Mouse (Mus musculus): ENCODE measurements around the gene Oas1h. TPM values are rescaled to one million over a fixed set of nuclear protein-coding genes. Genes with fewer than 3 reads are reported as not detected.
"Not testable (repeated sequence)": the region's sequence is repeated elsewhere in the genome, so short reads cannot be mapped to it uniquely, and the experiment has no call there.

Oas1h gene
- polyA plus RNA-seq, 1 experiment: not detected

- no peak for TF ChIP-seq POLR2A (IDR thresholded peaks at IDR 0.05; ENCODE audit: borderline replicate concordance, extremely low read depth, low read depth, low read length)
- no peak for TF ChIP-seq CTCF (IDR thresholded peaks at IDR 0.05; ENCODE audit: insufficient read depth, low read length)
- H3K4me3 ChIP-seq (replicated peaks; ENCODE audit: extremely low read depth, low read depth, low read length): no peak overlapping the region
- no peaks in the 10 kb centered on the region for H3K4me1 ChIP-seq (ENCODE audit: control insufficient read depth, insufficient read depth, low read length)
- no peak for DNase-seq
Measured at GRCm38 (mm10) chr5:120898726-120899125, 37.5 kb downstream of the Oas1h start.

DNA sequence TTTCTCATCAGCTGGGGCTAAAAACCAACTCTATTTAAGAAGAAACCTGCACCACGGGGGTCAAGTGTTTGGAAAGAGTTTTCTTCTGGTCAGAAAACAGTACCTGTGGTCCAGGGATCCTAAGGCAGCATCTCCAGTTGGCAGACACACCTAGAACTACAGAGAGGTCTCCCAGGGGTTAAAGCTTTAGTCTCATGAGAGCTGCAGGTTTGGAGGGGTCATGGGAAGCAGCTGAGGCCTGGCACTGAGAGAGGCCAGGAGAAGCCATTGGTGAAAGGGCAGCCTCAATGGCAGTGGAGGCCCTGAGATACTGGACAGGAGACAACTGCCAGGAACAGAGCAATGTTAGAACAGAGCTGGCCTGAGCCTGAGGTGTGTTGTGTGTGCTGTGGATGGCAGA lies 39.4 kb downstream of the Oas1h start:
- DNase-seq: no peak
- Histone ChIP-seq H3K4me3 (replicated peaks; ENCODE audit: extremely low read depth, low read depth, low read length) (no peak overlapping the region), H3K4me1 (ENCODE audit: control insufficient read depth, insufficient read depth, low read length) (no peaks in the 10 kb centered on the region)
- no peak for TF ChIP-seq CTCF (IDR thresholded peaks at IDR 0.05; ENCODE audit: insufficient read depth, low read length)
- no peak for TF ChIP-seq POLR2A (IDR thresholded peaks at IDR 0.05; ENCODE audit: borderline replicate concordance, extremely low read depth, low read depth, low read length)
- WGBS: 50% methylated on average over 1 of the region's 1 CpGs

GRCm38 (mm10) chr5:120902056-120902455 lies 40.8 kb downstream of the Oas1h start:
- Histone ChIP-seq H3K4me3 (replicated peaks; ENCODE audit: extremely low read depth, low read depth, low read length) (no peak overlapping the region), H3K4me1 (ENCODE audit: control insufficient read depth, insufficient read depth, low read length) (peaks cover 3% of the 10 kb centered on the region; the same call in 1 of the 2 replicates)
- 86% methylated on average over 5 of the region's 5 CpGs for WGBS
- no peak for DNase-seq
- no peak for TF ChIP-seq POLR2A (IDR thresholded peaks at IDR 0.05; ENCODE audit: borderline replicate concordance, extremely low read depth, low read depth, low read length)
- TF ChIP-seq CTCF (IDR thresholded peaks at IDR 0.05; ENCODE audit: insufficient read depth, low read length): no peak

DNA sequence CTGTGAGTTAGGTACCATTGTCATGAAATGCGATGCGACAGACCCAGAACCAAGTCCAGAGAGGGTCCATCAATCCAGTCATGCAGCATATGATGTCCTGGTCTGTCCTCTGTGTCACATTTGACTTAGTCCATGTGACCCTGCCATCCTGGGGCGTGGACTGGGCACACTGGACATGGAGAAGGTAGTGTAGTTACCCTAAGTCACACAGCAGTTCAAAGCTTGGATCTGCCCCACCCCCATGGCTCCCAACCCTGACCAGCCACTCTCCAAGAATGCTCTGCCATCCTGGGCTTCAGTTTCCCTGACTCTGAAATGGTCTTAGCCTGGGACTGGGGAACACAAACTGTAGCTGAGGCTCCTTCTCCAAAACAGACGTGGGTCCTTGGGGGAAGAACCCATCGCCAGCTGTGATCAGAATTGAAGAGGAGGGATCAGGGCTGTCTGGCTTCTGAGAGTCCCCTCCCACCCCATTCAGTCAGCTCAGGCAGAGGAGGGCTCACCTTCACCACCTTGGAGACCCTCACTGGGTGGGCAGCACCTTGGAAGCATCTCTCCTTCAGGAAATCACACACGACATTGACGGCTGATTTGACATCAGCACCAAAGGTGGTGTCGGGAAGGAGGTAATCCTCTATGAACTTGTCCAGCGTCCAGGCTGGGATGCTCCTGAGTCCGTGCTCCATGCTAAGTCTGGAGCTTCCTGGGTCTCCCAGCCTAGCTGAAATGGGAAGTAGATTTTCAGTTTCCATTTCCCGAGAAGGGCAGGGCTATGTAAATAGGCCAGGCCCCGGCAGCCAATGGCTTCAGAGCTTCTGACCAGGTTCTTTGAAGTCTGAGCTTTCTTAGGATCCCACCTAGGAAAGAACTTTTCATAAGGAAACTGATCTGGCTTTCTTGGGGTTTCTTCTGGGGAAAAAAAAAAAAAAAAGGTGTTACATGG lies 45.8 kb downstream of the Oas1h start, which contains the start of gene Oas1a:
TSS of gene Oas1a (minus strand) at position 731 of the 943 bp plus-strand sequence.
- peak within 1 kb of the TSS; percentile 25 for H3K4me3 ChIP-seq (replicated peaks; ENCODE audit: extremely low read depth, low read depth, low read length)
- H3K4me1 ChIP-seq (ENCODE audit: control insufficient read depth, insufficient read depth, low read length); DNase-seq: not testable (repeated sequence)
- 27% methylated on average over 9 of the region's 12 CpGs for WGBS

- no peak overlapping the region for H3K4me3 ChIP-seq (replicated peaks; ENCODE audit: extremely low read depth, low read depth, low read length)
- WGBS: 43% methylated on average over 7 of the region's 7 CpGs
- peaks cover 3% of the 10 kb centered on the region; the same call in 1 of the 2 replicates for H3K4me1 ChIP-seq (ENCODE audit: control insufficient read depth, insufficient read depth, low read length)
- no peak for DNase-seq
- TF ChIP-seq POLR2A (IDR thresholded peaks at IDR 0.05; ENCODE audit: borderline replicate concordance, extremely low read depth, low read depth, low read length) (no peak), CTCF (IDR thresholded peaks at IDR 0.05; ENCODE audit: insufficient read depth, low read length) (no peak)
Measured at GRCm38 (mm10) chr5:120908196-120908920, 47.1 kb downstream of the Oas1h start.

DNA sequence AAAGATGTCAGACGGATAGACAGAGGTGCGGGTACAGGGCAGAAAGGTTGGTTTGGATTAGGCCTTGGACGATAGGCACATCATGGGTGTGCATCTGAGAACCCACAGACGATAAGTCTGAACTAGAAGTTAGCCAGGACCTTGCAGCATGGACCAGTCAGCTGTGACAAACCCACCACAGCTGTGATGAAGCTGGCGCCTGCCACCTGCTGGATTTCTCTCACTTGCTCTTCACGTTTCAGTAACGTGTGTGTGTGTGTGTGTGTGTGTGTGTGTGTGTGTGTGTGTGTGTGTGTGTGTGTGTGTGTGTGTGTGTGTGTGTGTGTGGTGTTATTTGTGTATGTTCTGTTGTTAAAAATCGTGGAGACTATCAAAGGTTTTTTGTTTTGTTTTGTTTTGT lies 53.0 kb downstream of the Oas1h start, which contains the start of gene Oas1d:
TSS of gene Oas1d (plus strand) at position 333 of the 400 bp plus-strand sequence.
- H3K4me1 ChIP-seq (ENCODE audit: control insufficient read depth, insufficient read depth, low read length); H3K4me3 ChIP-seq (replicated peaks; ENCODE audit: extremely low read depth, low read depth, low read length); DNase-seq: not testable (repeated sequence)
- 37% methylated on average over 8 of the region's 8 CpGs for WGBS

DNA sequence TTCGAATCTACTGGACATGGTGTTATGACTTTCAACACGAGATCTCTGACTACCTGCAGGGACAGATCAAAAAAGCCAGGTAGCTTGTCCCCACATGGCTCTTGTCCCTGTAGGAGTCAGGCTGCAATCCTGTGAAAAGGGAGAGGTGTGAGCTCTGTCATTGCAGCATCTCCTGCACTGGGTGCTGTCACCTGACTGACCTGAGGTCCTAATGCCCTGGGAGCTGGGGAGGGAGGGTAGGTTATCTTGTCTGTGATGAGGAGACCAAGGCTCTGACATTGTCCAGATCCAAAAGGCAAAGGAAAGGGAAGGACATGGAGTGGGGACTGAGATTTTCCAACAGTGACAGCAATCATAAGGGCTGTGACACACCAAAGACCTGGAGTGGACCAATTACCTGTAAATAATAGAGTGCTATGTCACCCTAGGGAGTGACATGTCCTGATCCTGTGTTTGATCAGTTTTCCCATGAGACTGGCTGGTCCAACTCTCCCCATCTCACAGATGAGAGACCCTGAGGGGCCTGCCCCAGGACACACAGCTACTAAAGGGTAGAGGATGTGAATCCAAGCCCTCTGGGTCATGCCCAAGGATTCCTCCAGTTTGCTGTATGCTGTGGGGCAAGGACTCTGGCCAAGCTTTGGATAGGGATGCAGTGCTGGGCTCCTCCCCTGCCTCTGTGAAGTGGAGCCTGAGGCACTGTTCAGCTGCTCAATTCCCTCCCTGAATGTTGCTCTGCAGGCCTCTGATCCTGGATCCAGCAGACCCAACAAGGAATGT lies 58.1 kb downstream of the Oas1h start:
- not testable (repeated sequence) for DNase-seq; H3K4me1 ChIP-seq (ENCODE audit: control insufficient read depth, insufficient read depth, low read length); H3K4me3 ChIP-seq (replicated peaks; ENCODE audit: extremely low read depth, low read depth, low read length)
- 58% methylated on average over 2 of the region's 2 CpGs for WGBS

GRCm38 (mm10) chr5:120920296-120920695 lies 59.1 kb downstream of the Oas1h start:
- H3K4me1 ChIP-seq (ENCODE audit: control insufficient read depth, insufficient read depth, low read length): no peaks in the 10 kb centered on the region
- H3K4me3 ChIP-seq (replicated peaks; ENCODE audit: extremely low read depth, low read depth, low read length): no peak overlapping the region
- TF ChIP-seq CTCF (IDR thresholded peaks at IDR 0.05; ENCODE audit: insufficient read depth, low read length): no peak
- TF ChIP-seq POLR2A (IDR thresholded peaks at IDR 0.05; ENCODE audit: borderline replicate concordance, extremely low read depth, low read depth, low read length): no peak
- DNase-seq: no peak
- WGBS: 75% methylated on average over 3 of the region's 3 CpGs

Other genes starting within 250 kb of the Oas1h start
- gene Rita1, start 248.8 kb upstream of the Oas1h start, polyA plus RNA-seq (2012; rRNA removed): 15.7 and 15.8 TPM in 2 replicates
- 37.2 and 39.2 TPM in 2 replicates for gene Ddx54, start 248.7 kb upstream of the Oas1h start, polyA plus RNA-seq (2012; rRNA removed)
- gene Cfap73, start 227.2 kb upstream of the Oas1h start, polyA plus RNA-seq (2012; rRNA removed): 1.6 TPM in 2 replicates
- gene Rasal1, start 212.6 kb upstream of the Oas1h start, polyA plus RNA-seq (2012; rRNA removed): 0.80 and 1.6 TPM in 2 replicates
- gene Dtx1, start 149.5 kb upstream of the Oas1h start, polyA plus RNA-seq (2012; rRNA removed): 6.1 and 7.8 TPM in 2 replicates
- 4.5 and 5.0 TPM in 2 replicates for gene Oas2, start 111.6 kb upstream of the Oas1h start, polyA plus RNA-seq (2012; rRNA removed)
- gene Oas3, start 83.8 kb upstream of the Oas1h start, polyA plus RNA-seq (2012; rRNA removed): 1.6 and 1.7 TPM in 2 replicates
- gene Oas1e, start 65.9 kb upstream of the Oas1h start, polyA plus RNA-seq (2012; rRNA removed): 0.06 TPM in 1 of 2 replicates, not detected in the other
- 2.7 and 4.6 TPM in 2 replicates for gene Oas1c, start 48.9 kb upstream of the Oas1h start, polyA plus RNA-seq (2012; rRNA removed)
- gene Oas1f, start 14.1 kb upstream of the Oas1h start, polyA plus RNA-seq (2012; rRNA removed): not detected in 2 replicates
- gene Oas1g, start 26.2 kb downstream of the Oas1h start, polyA plus RNA-seq (2012; rRNA removed): 1.4 and 1.6 TPM in 2 replicates
- gene Oas1a, start 46.1 kb downstream of the Oas1h start, polyA plus RNA-seq (2012; rRNA removed): 6.0 and 7.2 TPM in 2 replicates
- 0.05 TPM in 1 of 2 replicates, not detected in the other for gene Oas1d, start 53.1 kb downstream of the Oas1h start, polyA plus RNA-seq (2012; rRNA removed)
- gene Rph3a, start 148.7 kb downstream of the Oas1h start, polyA plus RNA-seq (2012; rRNA removed): not detected in 2 replicates